Mouse (Mus musculus) small intestine, adult 2 months (tissue): Measurements from ENCODE around the gene Nmt1.
A peak's percentile ranks its signal among the peaks of the same experiment; 100 is the strongest.

ENCODE experiments used
- CTCF ChIP-seq: fragments of 200-500 bp; IDR thresholded peaks from 2 replicates; pipeline ENCODE4 v1.5.1; 2012; ENCODE audit warnings: low read depth, mild to moderate bottlenecking, control low read depth, inconsistent platforms, low read length, moderate library complexity, mixed read lengths; ENCODE audit not compliant: insufficient replicate concordance, insufficient read length; ENCODE audit errors: extremely low read depth
- POLR2A ChIP-seq: fragments of 200-500 bp; IDR thresholded peaks from 2 replicates; pipeline ENCODE4 v1.6.1; 2012; ENCODE audit warnings: low read depth, mild to moderate bottlenecking, control low read depth, inconsistent platforms, low read length, moderate library complexity

GRCm38 (mm10) chr11:103102725-103103349 lies 74.8 kb downstream of the Nmt1 start:
- TF ChIP-seq CTCF (peak; percentile 100), POLR2A (peak; percentile 78; the same call in 1 of the 2 replicates)
